Mouse (Mus musculus): ENCODE measurements around the gene Wdr1. TPM values are rescaled to one million over a fixed set of nuclear protein-coding genes. Genes with fewer than 3 reads are reported as not detected.

Gene Wdr1
- polyA plus RNA-seq, 1 experiment from 2014 or later = 407 TPM

DNA sequence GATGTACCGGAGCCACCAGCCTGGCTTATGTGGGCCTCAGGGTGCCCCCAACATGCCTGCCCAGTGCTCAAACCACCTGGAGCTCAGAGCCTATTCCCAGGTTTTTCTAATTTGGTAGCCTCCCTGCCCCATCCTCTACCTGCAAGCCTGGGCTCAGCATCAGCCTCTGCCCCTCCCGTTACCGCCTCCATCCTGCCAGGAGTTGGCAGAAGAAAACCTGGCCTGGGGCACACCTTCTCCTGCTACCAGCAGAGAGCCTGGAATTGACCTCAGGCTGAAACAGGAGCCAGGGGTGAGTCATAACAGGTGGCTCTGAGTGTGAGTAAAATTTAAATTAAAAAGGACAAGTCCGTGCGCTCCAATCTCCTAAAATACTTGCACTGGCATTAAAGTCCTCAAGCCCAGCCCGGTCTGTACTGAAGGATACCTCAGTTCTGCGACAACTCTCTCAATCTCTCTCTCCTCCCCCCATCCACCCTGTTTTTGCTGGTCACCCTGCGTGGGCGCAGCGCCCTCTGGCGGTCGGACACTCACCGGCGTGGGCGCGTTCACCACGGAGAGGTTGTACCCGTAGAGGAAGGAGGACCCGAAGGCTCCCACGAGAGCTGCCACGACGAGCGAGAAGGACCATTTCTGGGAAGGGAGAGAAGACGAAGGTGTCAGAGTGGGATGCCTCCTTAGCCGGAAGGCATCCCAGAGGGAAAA lies 86.0 kb downstream of the Wdr1 start:
- no peak overlapping the region for H3K27ac ChIP-seq
- peaks cover 15% of the 10 kb centered on the region; the same call in 1 of the 2 replicates for H3K36me3 ChIP-seq (ENCODE audit: inconsistent target)
- peaks cover 13% of the 10 kb centered on the region for H3K79me2 ChIP-seq (ENCODE audit: inconsistent target)
- H3K4me3 ChIP-seq (ENCODE audit: inconsistent target) = no peak overlapping the region
- 95% methylated on average over 22 of the region's 25 CpGs for WGBS (ENCODE audit: missing documents)

Other genes with a start within 250 kb of the Wdr1 start
- not detected in 3 replicates for gene Drd5, start 243.9 kb downstream of the Wdr1 start, polyA plus RNA-seq (2018)
- 8.5 to 10.7 TPM (median 9.2 TPM) in 3 replicates for gene Slc2a9, start 60.1 kb downstream of the Wdr1 start, polyA plus RNA-seq (2018)
- 1.0 to 2.6 TPM (median 2.0 TPM) in 3 replicates for gene Zfp518b, start 121.6 kb upstream of the Wdr1 start, polyA plus RNA-seq (2018)

Measured in macrophage (primary cell).